Mouse (Mus musculus): ENCODE data around the gene Sh3rf3. TPM values are rescaled to one million over a fixed set of nuclear protein-coding genes. Genes with fewer than 3 reads are reported as not detected.

Sh3rf3 gene
- polyA plus RNA-seq, 1 experiment from 2014 or later: not detected

GRCm38 (mm10) chr10:59182306-59182705 lies 369.1 kb downstream of the Sh3rf3 start:
- H3K27ac ChIP-seq (ENCODE audit: low read depth): no peak overlapping the region
- H3K27me3 ChIP-seq (ENCODE audit: insufficient read depth, low read length): no peaks in the 10 kb centered on the region
- H3K4me3 ChIP-seq (ENCODE audit: low read depth, low read length): no peak overlapping the region
- TF ChIP-seq EP300 (IDR thresholded peaks at IDR 0.05; ENCODE audit: low read depth): no peak
- H3K4me1 ChIP-seq (ENCODE audit: insufficient read depth): no peaks in the 10 kb centered on the region
- H3K9me3 ChIP-seq (ENCODE audit: low read length): no peaks in the 10 kb centered on the region
- DNase-seq: no peak
- H3K36me3 ChIP-seq (replicated peaks; ENCODE audit: insufficient read depth, low read length): peaks cover 3% of the 10 kb centered on the region; the same call in 1 of the 2 replicates
- H3K9ac ChIP-seq (replicated peaks): no peak overlapping the region
- no peak for ATAC-seq
- 64% methylated on average over 3 of the region's 3 CpGs for WGBS (ENCODE audit: insufficient replicate concordance)
- no peak overlapping the region for H3K4me2 ChIP-seq (ENCODE audit: low read depth, low read length)

Small RNA genes lying within 50 kb of the gene (microRNA-seq; reads per million reads assigned to microRNA genes)
- gene Gm27672: not detected

Other genes with a start within 250 kb of the Sh3rf3 start
- 0.04 TPM in 1 of 2 replicates, not detected in the other for gene Edar, start 137.7 kb upstream of the Sh3rf3 start, polyA plus RNA-seq (2015; fragmentation: Nextera tagmentation; extraction: Ambion mirVana)
- not detected in 2 replicates for gene Gm17542, start 95.1 kb upstream of the Sh3rf3 start, polyA plus RNA-seq (2015; fragmentation: Nextera tagmentation; extraction: Ambion mirVana)